Mouse (Mus musculus): ENCODE measurements around the gene Mef2a. TPM values are rescaled to one million over a fixed set of nuclear protein-coding genes. Genes with fewer than 3 reads are reported as not detected.

Gene Mef2a
- total and polyA plus RNA-seq, 3 experiments = 9.6 to 13.4 TPM; not detected in 1

GRCm38 (mm10) chr7:67227538-67227937, 145.1 kb downstream of the Mef2a start:
- H3K27ac ChIP-seq (ENCODE audit: control insufficient read depth, low read depth, low read length) = no peak overlapping the region
- H3K9ac ChIP-seq (ENCODE audit: control insufficient read depth, low read depth, low read length, poor library complexity, severe bottlenecking) = no peak overlapping the region
- DNase-seq (ENCODE audit: low read depth, low spot score) = no peak
- H3K27me3 ChIP-seq (ENCODE audit: control insufficient read depth in 1 of 2, insufficient read depth in 2 of 2, low read length in 2 of 2) = no peaks in the 10 kb centered on the region
- no peaks in the 10 kb centered on the region for H3K4me1 ChIP-seq (ENCODE audit: control insufficient read depth in 1 of 2, insufficient read depth in 2 of 2, low read length in 2 of 2)
- no peaks in the 10 kb centered on the region for H3K79me2 ChIP-seq (ENCODE audit: control insufficient read depth, insufficient read depth, low read length, poor library complexity)
- no peak overlapping the region for H3K4me3 ChIP-seq (ENCODE audit: control insufficient read depth in 1 of 2, insufficient read depth in 1 of 2, low read depth in 2 of 2, low read length in 2 of 2)
- no peaks in the 10 kb centered on the region for H3K9me3 ChIP-seq (replicated peaks; ENCODE audit: insufficient read depth, low read length)
- no peak for TF ChIP-seq ZKSCAN1 (IDR thresholded peaks at IDR 0.05; ENCODE audit: low read depth, low read length)
- no peak for TF ChIP-seq TAL1 (IDR thresholded peaks at IDR 0.05; ENCODE audit: low read length)
- no peak for TF ChIP-seq POLR2AphosphoS2 (IDR thresholded peaks at IDR 0.05; ENCODE audit: low read length)
- TF ChIP-seq MAX (IDR thresholded peaks at IDR 0.05; ENCODE audit: low read length) = no peak
- no peak for TF ChIP-seq SIN3A (IDR thresholded peaks at IDR 0.05; ENCODE audit: low read length)
- no peak for TF ChIP-seq JUND (IDR thresholded peaks at IDR 0.05; ENCODE audit: low read depth, low read length)
- no peak for TF ChIP-seq GABPA (IDR thresholded peaks at IDR 0.05; ENCODE audit: low read depth, low read length)
- TF ChIP-seq MAZ (IDR thresholded peaks at IDR 0.05; ENCODE audit: low read depth, low read length) = no peak
- TF ChIP-seq MYB (IDR thresholded peaks at IDR 0.05; ENCODE audit: low read depth, low read length) = no peak
- no peak for TF ChIP-seq CHD2 (IDR thresholded peaks at IDR 0.05; ENCODE audit: low read length)
- no peak for TF ChIP-seq SMC3 (IDR thresholded peaks at IDR 0.05; ENCODE audit: low read depth, low read length)
- TF ChIP-seq TCF12 (IDR thresholded peaks at IDR 0.05; ENCODE audit: low read depth, low read length) = no peak
- no peaks in the 10 kb centered on the region for H3K36me3 ChIP-seq (ENCODE audit: control insufficient read depth in 1 of 2, insufficient read depth in 2 of 2, low read length in 2 of 2)

GRCm38 (mm10) chr7:67225943-67226625, 146.6 kb downstream of the Mef2a start:
- no peaks in the 10 kb centered on the region for H3K4me1 ChIP-seq (ENCODE audit: control insufficient read depth in 1 of 2, insufficient read depth in 2 of 2, low read length in 2 of 2)
- H3K27ac ChIP-seq (ENCODE audit: control insufficient read depth, low read depth, low read length) = no peak overlapping the region
- DNase-seq (ENCODE audit: low read depth, low spot score) = no peak
- no peaks in the 10 kb centered on the region for H3K36me3 ChIP-seq (ENCODE audit: control insufficient read depth in 1 of 2, insufficient read depth in 2 of 2, low read length in 2 of 2)
- no peaks in the 10 kb centered on the region for H3K27me3 ChIP-seq (ENCODE audit: control insufficient read depth in 1 of 2, insufficient read depth in 2 of 2, low read length in 2 of 2)
- TF ChIP-seq NRF1 (IDR thresholded peaks at IDR 0.05; ENCODE audit: insufficient read depth, low read depth, low read length, poor library complexity, severe bottlenecking) (no peak), RAD21 (IDR thresholded peaks at IDR 0.05; ENCODE audit: low read depth, low read length) (no peak)
- H3K79me2 ChIP-seq (ENCODE audit: control insufficient read depth, insufficient read depth, low read length, poor library complexity) = no peaks in the 10 kb centered on the region
- H3K4me3 ChIP-seq (ENCODE audit: control insufficient read depth in 1 of 2, insufficient read depth in 1 of 2, low read depth in 2 of 2, low read length in 2 of 2) = no peak overlapping the region
- no peak overlapping the region for H3K9ac ChIP-seq (ENCODE audit: control insufficient read depth, low read depth, low read length, poor library complexity, severe bottlenecking)
- H3K9me3 ChIP-seq (replicated peaks; ENCODE audit: insufficient read depth, low read length) = no peaks in the 10 kb centered on the region

- H3K79me2 ChIP-seq (ENCODE audit: control insufficient read depth, insufficient read depth, low read length, poor library complexity) = no peaks in the 10 kb centered on the region
- no peak within 1 kb of the TSS for H3K27ac ChIP-seq (ENCODE audit: control insufficient read depth, low read depth, low read length)
- H3K4me3 ChIP-seq (ENCODE audit: control insufficient read depth in 1 of 2, insufficient read depth in 1 of 2, low read depth in 2 of 2, low read length in 2 of 2) = peak within 1 kb of the TSS; percentile 74 to 99
- DNase-seq (ENCODE audit: low read depth, low spot score) = peak; percentile 96
- H3K9me3 ChIP-seq (replicated peaks; ENCODE audit: insufficient read depth, low read length) = no peaks in the 10 kb centered on the region
- H3K36me3 ChIP-seq (ENCODE audit: control insufficient read depth in 1 of 2, insufficient read depth in 2 of 2, low read length in 2 of 2) = no peaks in the 10 kb centered on the region
- TF ChIP-seq HCFC1 (IDR thresholded peaks at IDR 0.05; ENCODE audit: low read depth, low read length) = peak; percentile 66; the same call in 1 of the 2 replicates
- peak; percentile 39; the same call in 1 of the 2 replicates for TF ChIP-seq NELFE (IDR thresholded peaks at IDR 0.05; ENCODE audit: low read depth, low read length)
- peak; percentile 59; the same call in 1 of the 2 replicates for TF ChIP-seq MAZ (IDR thresholded peaks at IDR 0.05; ENCODE audit: low read depth, low read length)
- TF ChIP-seq TAL1 (IDR thresholded peaks at IDR 0.05; ENCODE audit: low read length) = no peak
- peak; percentile 42; the same call in 1 of the 2 replicates for TF ChIP-seq MAX (IDR thresholded peaks at IDR 0.05; ENCODE audit: low read length)
- peak; percentile 79 for TF ChIP-seq MXI1 (IDR thresholded peaks at IDR 0.05; ENCODE audit: low read depth, low read length)
- no peak for TF ChIP-seq RCOR1 (IDR thresholded peaks at IDR 0.05; ENCODE audit: low read depth, low read length)
- no peak for TF ChIP-seq EP300 (IDR thresholded peaks at IDR 0.05; ENCODE audit: low read depth in 1 of 2, low read length in 2 of 2)
- peak; percentile 83 for TF ChIP-seq ELF1 (IDR thresholded peaks at IDR 0.05; ENCODE audit: low read depth, low read length)
- TF ChIP-seq SIN3A (IDR thresholded peaks at IDR 0.05; ENCODE audit: low read length) = peak; percentile 88
- TF ChIP-seq CHD2 (IDR thresholded peaks at IDR 0.05; ENCODE audit: low read length) = peak; percentile 37; the same call in 1 of the 2 replicates
- TF ChIP-seq TCF12 (IDR thresholded peaks at IDR 0.05; ENCODE audit: low read depth, low read length) = 0 out of 2 replicates have a peak, but pooled peaks have one; percentile 25
- peak in 1 of 2 experiments; percentile 44; a peak in 1 of 4 replicates for TF ChIP-seq POLR2A (IDR thresholded peaks at IDR 0.05; ENCODE audit: control insufficient read depth in 1 of 2, insufficient read depth in 1 of 2, low read depth in 1 of 2, low read length in 2 of 2, poor library complexity in 1 of 2)
- no peak for TF ChIP-seq ZC3H11A (IDR thresholded peaks at IDR 0.05; ENCODE audit: low read depth, low read length)
- no peaks in the 10 kb centered on the region for H3K4me1 ChIP-seq (ENCODE audit: control insufficient read depth in 1 of 2, insufficient read depth in 2 of 2, low read length in 2 of 2)
- H3K9ac ChIP-seq (ENCODE audit: control insufficient read depth, low read depth, low read length, poor library complexity, severe bottlenecking) = peak within 1 kb of the TSS; percentile 69
- H3K27me3 ChIP-seq (ENCODE audit: control insufficient read depth in 1 of 2, insufficient read depth in 2 of 2, low read length in 2 of 2) = no peaks in the 10 kb centered on the region
These were observed 150.3 kb downstream of the Mef2a start, which contains the start of gene Lysmd4 for GRCm38 (mm10) chr7:67222220-67222862. TSS of gene Lysmd4 (plus strand) at chr7:67222544.

Data from MEL (cell line).